Mouse (Mus musculus) stomach, embryonic 14.5 days (tissue): ENCODE data around the gene Kcnmb1. TPM values are rescaled to one million over a fixed set of nuclear protein-coding genes. Genes with fewer than 3 reads are reported as not detected.
A peak's percentile ranks its signal among the peaks of the same experiment; 100 is the strongest.

Source experiments
- ATAC-seq: fragments of 200-750 bp; cut with Nextera tagmentation; 2 replicates; pipeline ENCODE4 v1.8.0; 2017; ENCODE audit warnings: low read depth, moderate TSS enrichment; ENCODE audit not compliant: insufficient number of reproducible peaks, insufficient read depth, low FRiP score
- H3K27ac ChIP-seq: fragments of 300-500 bp; sonication (generic); 2 replicates; pipeline ENCODE4 v1.5.1; 2014; ENCODE audit warnings: mild to moderate bottlenecking, low read length, moderate library complexity, mixed read lengths
- H3K27me3 ChIP-seq: fragments of 300-500 bp; sonication (generic); 2 replicates; pipeline ENCODE4 v1.6.1; 2014; ENCODE audit warnings: low read length, control low read depth, mixed read lengths; ENCODE audit not compliant: control insufficient read depth, insufficient read depth
- H3K36me3 ChIP-seq: fragments of 300-500 bp; sonication (generic); 2 replicates; pipeline ENCODE4 v1.6.1; 2014; ENCODE audit warnings: mild to moderate bottlenecking, control low read depth, low read length, moderate library complexity, mixed read lengths; ENCODE audit not compliant: control insufficient read depth, insufficient read depth
- H3K4me1 ChIP-seq: fragments of 300-500 bp; sonication (generic); 2 replicates; pipeline ENCODE4 v1.6.1; 2014; ENCODE audit warnings: low read length, control low read depth, mixed read lengths; ENCODE audit not compliant: control insufficient read depth, insufficient read depth
- H3K4me2 ChIP-seq: fragments of 300-500 bp; sonication (generic); replicated peaks from 2 replicates; pipeline ENCODE4 v1.6.1; 2014; ENCODE audit warnings: low read depth, low read length, control low read depth
- H3K4me3 ChIP-seq: fragments of 300-500 bp; sonication (generic); 2 replicates; pipeline ENCODE4 v1.5.1; 2014; ENCODE audit warnings: low read depth, low read length, control low read depth
- H3K9ac ChIP-seq: fragments of 300-500 bp; sonication (generic); replicated peaks from 2 replicates; pipeline ENCODE4 v1.6.1; 2014; ENCODE audit warnings: low read depth, mild to moderate bottlenecking, control low read depth, low read length, moderate library complexity, mixed read lengths
- H3K9me3 ChIP-seq: fragments of 300-500 bp; sonication (generic); 2 replicates; pipeline ENCODE4 v1.6.1; 2016; ENCODE audit warnings: low read depth, low read length, control low read depth; ENCODE audit not compliant: control insufficient read depth
- WGBS: fragments of 180-500 bp; shearing (Covaris S2); extraction: QIAGEN DNeasy Blood & Tissue Kit; methylation state at CpG from one replicate; pipeline ENCODE4 v1.1.7; 2014; 5-methylcytosine and 5-hydroxymethylcytosine counted together
- polyA plus RNA-seq: library from polyadenylated mRNA; unstranded; fragments of >200 nt; fragmentation: Nextera tagmentation; extraction: Ambion mirVana; gene quantifications from 2 replicates; pipeline ENCODE4 v1.2.1, GENCODE M21; 2014

Kcnmb1 gene
- polyA plus RNA-seq, result 2.5 and 3.0 TPM in 2 replicates

- H3K4me2 ChIP-seq, result no peak within 1 kb of the TSS
- H3K27me3 ChIP-seq, result no peaks in the 10 kb centered on the region
- WGBS, result 8% methylated on average over 6 of the region's 6 CpGs
- peaks cover 5% of the 10 kb centered on the region; the same call in 1 of the 2 replicates for H3K4me1 ChIP-seq
- H3K4me3 ChIP-seq, result no peak within 1 kb of the TSS
- no peak within 1 kb of the TSS for H3K9ac ChIP-seq
- peak; percentile 86 for ATAC-seq
- H3K9me3 ChIP-seq, result no peaks in the 10 kb centered on the region
- H3K36me3 ChIP-seq, result no peaks in the 10 kb centered on the region
- H3K27ac ChIP-seq, result peak within 1 kb of the TSS; percentile 83
Observed at GRCm38 (mm10) chr11:33962688-33963407, at the start of gene Kcnmb1. Gene Kcnmb1, plus strand, starts transcription at chr11:33963013.

DNA sequence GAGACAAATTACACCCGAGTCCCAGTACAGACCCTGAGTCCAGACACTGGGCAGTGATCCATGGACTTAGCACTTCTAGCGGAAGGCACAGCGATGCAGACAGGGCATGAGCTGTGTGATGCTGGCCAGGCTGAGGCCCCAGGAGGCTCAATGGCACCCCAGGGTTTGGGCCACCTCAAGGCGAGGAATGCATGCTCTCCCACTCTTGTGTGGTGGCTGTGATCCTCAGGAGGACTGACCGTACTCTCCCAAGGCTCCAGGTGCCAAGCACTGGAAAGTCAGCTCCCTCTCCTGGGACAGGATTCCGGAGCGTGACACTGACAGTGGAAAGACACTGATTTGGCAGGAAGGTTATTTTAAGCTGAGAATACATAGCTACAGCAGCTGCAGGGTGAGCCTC, 49.8 kb upstream of the Kcnmb1 start:
- H3K27ac ChIP-seq, result no peak overlapping the region
- no peaks in the 10 kb centered on the region for H3K4me1 ChIP-seq
- H3K9me3 ChIP-seq, result no peaks in the 10 kb centered on the region
- no peak overlapping the region for H3K4me2 ChIP-seq
- H3K9ac ChIP-seq, result no peak overlapping the region
- H3K36me3 ChIP-seq, result no peaks in the 10 kb centered on the region
- H3K4me3 ChIP-seq, result no peak overlapping the region
- H3K27me3 ChIP-seq, result no peaks in the 10 kb centered on the region
- ATAC-seq, result no peak
- 81% methylated on average over 7 of the region's 7 CpGs for WGBS

DNA sequence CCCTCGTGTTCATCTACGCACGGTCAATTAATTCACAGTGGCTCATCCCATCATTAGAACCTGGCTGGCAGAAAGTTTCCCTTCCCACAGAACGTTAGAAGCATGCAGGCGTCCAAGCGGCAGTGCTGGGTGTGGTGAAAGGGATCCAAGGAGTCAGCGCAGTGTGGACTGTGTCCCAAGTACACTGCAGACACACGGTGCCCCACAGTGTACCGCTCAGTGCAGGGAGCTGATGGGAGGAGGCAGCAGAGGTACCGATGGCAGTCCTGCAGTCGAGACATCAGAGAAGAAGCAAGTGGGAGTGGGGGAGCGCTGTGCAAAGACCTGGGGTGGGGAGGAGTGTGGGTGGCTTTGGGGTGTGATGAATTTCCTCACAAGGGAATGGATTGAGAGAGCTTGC, 48.6 kb upstream of the Kcnmb1 start:
- 79% methylated on average over 12 of the region's 12 CpGs for WGBS

DNA sequence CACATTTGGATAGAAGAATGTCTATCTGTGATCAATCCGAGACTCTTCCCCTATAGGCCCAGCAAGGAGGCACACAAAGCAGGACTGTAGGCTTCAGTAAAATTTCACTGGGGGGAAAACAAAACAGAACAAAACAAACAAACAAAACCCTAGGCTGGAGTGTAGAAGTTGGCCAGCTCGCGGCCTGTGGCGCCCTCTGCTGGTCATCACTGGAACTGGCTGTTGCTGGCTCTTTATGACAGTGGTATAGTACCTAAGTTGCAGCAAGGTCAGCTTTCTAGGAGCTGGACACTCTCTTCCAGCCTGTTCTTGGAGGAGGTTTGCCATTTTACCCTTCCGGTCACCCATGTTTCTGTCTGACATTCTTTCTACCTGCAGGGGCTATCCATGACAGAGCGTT, 45.2 kb upstream of the Kcnmb1 start:
- 26% methylated on average over 6 of the region's 6 CpGs for WGBS
- Histone ChIP-seq H3K9me3 (no peaks in the 10 kb centered on the region), H3K4me1 (no peaks in the 10 kb centered on the region), H3K27me3 (no peaks in the 10 kb centered on the region), H3K27ac (no peak overlapping the region), H3K36me3 (no peaks in the 10 kb centered on the region), H3K4me2 (no peak overlapping the region), H3K9ac (no peak overlapping the region), H3K4me3 (no peak overlapping the region)
- no peak for ATAC-seq

More for the DNA sequence above, 48.6 kb upstream of the Kcnmb1 start:
- H3K27me3 ChIP-seq, result no peaks in the 10 kb centered on the region
- no peaks in the 10 kb centered on the region for H3K36me3 ChIP-seq
- H3K9ac ChIP-seq, result no peak overlapping the region
- H3K4me2 ChIP-seq, result no peak overlapping the region
- no peak overlapping the region for H3K27ac ChIP-seq
- H3K4me1 ChIP-seq, result no peaks in the 10 kb centered on the region
- no peak for ATAC-seq
- no peaks in the 10 kb centered on the region for H3K9me3 ChIP-seq
- no peak overlapping the region for H3K4me3 ChIP-seq

- H3K4me1 ChIP-seq, result no peaks in the 10 kb centered on the region
- WGBS, result 49% methylated on average over 2 of the region's 2 CpGs
- H3K4me2 ChIP-seq, result no peak overlapping the region
- H3K36me3 ChIP-seq, result no peaks in the 10 kb centered on the region
- ATAC-seq, result no peak
- H3K27me3 ChIP-seq, result no peaks in the 10 kb centered on the region
- H3K9me3 ChIP-seq, result no peaks in the 10 kb centered on the region
- H3K9ac ChIP-seq, result no peak overlapping the region
- H3K27ac ChIP-seq, result no peak overlapping the region
- H3K4me3 ChIP-seq, result no peak overlapping the region
Observed at GRCm38 (mm10) chr11:33918424-33918823, 44.4 kb upstream of the Kcnmb1 start.

DNA sequence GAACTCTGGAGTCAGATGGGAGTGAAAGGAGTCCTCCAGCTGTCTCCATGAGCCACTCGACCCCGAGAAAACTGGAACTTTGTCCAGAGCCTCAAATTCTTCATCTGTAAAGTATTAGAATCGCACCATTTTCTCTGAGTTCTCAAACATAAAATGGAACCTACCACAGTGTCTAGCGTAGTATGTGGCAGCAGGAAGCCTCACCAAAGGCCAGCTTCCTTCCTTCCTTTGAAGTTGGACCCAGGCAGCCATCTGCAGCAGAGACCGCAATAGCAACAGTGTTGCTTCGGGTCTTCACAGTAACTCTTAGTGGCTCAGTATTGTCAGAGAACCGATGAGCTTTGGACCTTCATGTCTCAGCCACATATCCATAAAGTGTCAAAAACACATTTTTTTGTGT, 43.0 kb upstream of the Kcnmb1 start:
- WGBS, result 86% methylated on average over 7 of the region's 7 CpGs

DNA sequence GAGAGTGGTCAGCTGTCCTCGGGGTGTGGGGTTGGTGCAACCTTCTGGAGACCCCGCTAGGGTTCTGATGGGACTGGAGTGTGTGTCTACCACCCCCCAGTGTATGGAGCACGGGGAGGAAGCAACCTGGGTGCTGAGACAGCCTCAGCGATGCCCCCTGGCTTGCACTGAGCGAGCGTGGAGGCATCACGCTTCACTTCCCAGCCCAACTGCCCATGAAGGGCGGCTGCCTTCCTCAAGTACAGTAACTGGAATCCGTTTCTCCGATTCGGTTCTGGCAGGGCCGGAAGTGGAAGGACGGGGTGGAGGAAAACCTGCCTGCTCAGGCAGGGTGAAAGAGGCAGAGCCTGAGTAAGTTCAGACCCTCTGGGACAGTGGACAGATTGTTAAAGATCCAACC, 41.4 kb upstream of the Kcnmb1 start:
- Histone ChIP-seq H3K27me3 (no peaks in the 10 kb centered on the region), H3K9ac (no peak overlapping the region), H3K4me1 (0 out of 2 replicates have a peak, but pooled peaks cover 2% of the 10 kb centered on the region), H3K4me2 (no peak overlapping the region), H3K36me3 (no peaks in the 10 kb centered on the region), H3K4me3 (no peak overlapping the region), H3K9me3 (no peaks in the 10 kb centered on the region), H3K27ac (no peak overlapping the region)
- ATAC-seq, result no peak
- 78% methylated on average over 13 of the region's 13 CpGs for WGBS

More for the DNA sequence above, 43.0 kb upstream of the Kcnmb1 start:
- no peaks in the 10 kb centered on the region for H3K27me3 ChIP-seq
- ATAC-seq, result no peak
- no peaks in the 10 kb centered on the region for H3K36me3 ChIP-seq
- H3K27ac ChIP-seq, result no peak overlapping the region
- no peaks in the 10 kb centered on the region for H3K4me1 ChIP-seq
- no peak overlapping the region for H3K4me2 ChIP-seq
- no peaks in the 10 kb centered on the region for H3K9me3 ChIP-seq
- no peak overlapping the region for H3K9ac ChIP-seq
- no peak overlapping the region for H3K4me3 ChIP-seq

DNA sequence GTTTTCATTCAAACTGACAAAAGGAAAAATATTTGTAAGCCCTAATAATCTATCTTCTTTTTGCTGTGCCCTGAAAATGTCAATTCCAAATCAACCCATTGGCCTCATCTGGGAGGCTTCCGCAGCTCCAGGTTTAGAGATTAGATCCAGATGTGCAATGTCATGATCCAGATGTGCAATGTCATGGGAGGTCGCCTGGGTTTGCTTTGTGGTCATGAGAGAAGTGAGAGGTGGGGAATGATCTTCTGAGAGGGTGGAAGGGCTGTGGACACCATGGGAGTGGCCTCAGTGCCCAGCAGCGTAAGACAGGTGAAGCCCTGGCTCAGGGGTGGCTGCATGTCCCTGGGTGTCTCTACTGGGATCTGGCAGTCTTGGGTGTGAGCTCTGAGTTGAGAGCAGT, 39.8 kb upstream of the Kcnmb1 start:
- Histone ChIP-seq H3K9ac (no peak overlapping the region), H3K36me3 (no peaks in the 10 kb centered on the region), H3K27ac (no peak overlapping the region), H3K9me3 (no peaks in the 10 kb centered on the region), H3K4me2 (no peak overlapping the region), H3K4me3 (no peak overlapping the region), H3K27me3 (no peaks in the 10 kb centered on the region), H3K4me1 (0 out of 2 replicates have a peak, but pooled peaks cover 6% of the 10 kb centered on the region)
- WGBS, result 55% methylated on average over 3 of the region's 3 CpGs
- no peak for ATAC-seq

- ATAC-seq, result no peak
- 61% methylated on average over 8 of the region's 8 CpGs for WGBS
- H3K9me3 ChIP-seq, result no peaks in the 10 kb centered on the region
Observed at GRCm38 (mm10) chr11:33925778-33926177, 37.0 kb upstream of the Kcnmb1 start.

More at GRCm38 (mm10) chr11:33925778-33926177, 37.0 kb upstream of the Kcnmb1 start:
- Histone ChIP-seq H3K9ac (no peak overlapping the region), H3K36me3 (no peaks in the 10 kb centered on the region), H3K27me3 (no peaks in the 10 kb centered on the region), H3K4me1 (0 out of 2 replicates have a peak, but pooled peaks cover 6% of the 10 kb centered on the region), H3K27ac (no peak overlapping the region), H3K4me2 (no peak overlapping the region), H3K4me3 (no peak overlapping the region)
